Comparison of ENCODE assay signal across 19 mouse cellular contexts in the genomic region with DNA sequence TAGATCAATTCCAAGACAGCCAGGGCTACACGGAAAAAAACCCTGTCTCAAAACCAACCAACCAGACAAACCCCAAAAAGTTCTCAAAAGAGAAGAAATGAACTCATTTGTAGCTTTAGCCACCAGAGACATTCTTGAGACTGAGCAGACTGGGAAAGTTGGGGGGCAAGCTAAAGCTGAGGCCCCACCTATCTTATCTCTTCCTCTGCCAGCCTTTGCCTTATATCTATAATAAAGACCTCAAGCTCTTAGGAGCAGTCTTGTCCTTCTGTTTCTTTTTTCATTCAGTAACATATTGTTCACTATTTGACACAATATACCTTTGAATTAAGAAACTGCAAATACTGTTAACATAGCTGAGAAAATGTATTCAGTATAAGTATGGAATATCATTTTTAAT. TPM values are rescaled to one million over a fixed set of nuclear protein-coding genes. Genes with fewer than 3 reads are reported as not detected.
DNase-seq lines count a peak whose midpoint lies in the region; ATAC-seq lines count a peak whose summit lies in the region.
"Had no signal": no experiment of that assay in that cellular context is flagged by ENCODE, and none has a peak within 500 bp of the region (broad histone marks: within the 10 kb centered on the region; RNA-seq: fewer than 3 reads in every experiment).

No protein-coding gene starts in this region.

- H3K9me3 ChIP-seq in liver, embryonic 12.5 days (replicated peaks), result no peaks in the 10 kb centered on the region
- H3K9me3 ChIP-seq in liver, embryonic 16.5 days (replicated peaks; ENCODE audit: control insufficient read depth, low read length), result no peaks in the 10 kb centered on the region
- H3K9me3 ChIP-seq in forebrain, embryonic 11.5 days (ENCODE audit: control insufficient read depth, low read length), result no peaks in the 10 kb centered on the region
- H3K9me3 ChIP-seq in kidney, embryonic 16.5 days (ENCODE audit: low read length), result no peaks in the 10 kb centered on the region
- H3K9me3 ChIP-seq: embryonic facial prominence, embryonic 10.5 days; forebrain, embryonic 10.5 days; forebrain, embryonic 15.5 days; heart, embryonic 12.5 days; hindbrain, embryonic 10.5 days had no signal

- WGBS in liver, embryonic 12.5 days (ENCODE audit: insufficient replicate concordance), result 57% methylated on average over 1 of the region's 1 CpGs
- 24% methylated on average over 1 of the region's 1 CpGs for WGBS in liver, embryonic 16.5 days (ENCODE audit: insufficient replicate concordance)
- WGBS in forebrain, embryonic 11.5 days, result 96% methylated on average over 1 of the region's 1 CpGs
- WGBS in kidney, embryonic 16.5 days, result 90% methylated on average over 1 of the region's 1 CpGs

- ATAC-seq in liver, embryonic 12.5 days, result peak; percentile 70; the same call in 1 of the 2 replicates
- ATAC-seq in liver, embryonic 16.5 days (ENCODE audit: low read depth), result peak; percentile 74
- ATAC-seq in forebrain, embryonic 11.5 days (replicated peaks; ENCODE audit: low FRiP score), result no peak
- ATAC-seq in kidney, embryonic 16.5 days (ENCODE audit: low FRiP score, low TSS enrichment), result no peak
- ATAC-seq: forebrain, embryonic 15.5 days had no signal

- no peaks in the 10 kb centered on the region for H3K36me3 ChIP-seq in liver, embryonic 12.5 days
- H3K36me3 ChIP-seq in liver, embryonic 16.5 days (ENCODE audit: control insufficient read depth, insufficient read depth), result no peaks in the 10 kb centered on the region
- H3K36me3 ChIP-seq in forebrain, embryonic 11.5 days (ENCODE audit: control insufficient read depth, insufficient read depth, low read length), result no peaks in the 10 kb centered on the region
- no peaks in the 10 kb centered on the region for H3K36me3 ChIP-seq in kidney, embryonic 16.5 days (ENCODE audit: insufficient read depth, low read length)
- H3K36me3 ChIP-seq: embryonic facial prominence, embryonic 10.5 days; forebrain, embryonic 10.5 days; forebrain, embryonic 15.5 days; heart, embryonic 12.5 days; hindbrain, embryonic 10.5 days had no signal

- no peaks in the 10 kb centered on the region for H3K27me3 ChIP-seq in liver, embryonic 12.5 days (replicated peaks)
- no peaks in the 10 kb centered on the region for H3K27me3 ChIP-seq in liver, embryonic 16.5 days (ENCODE audit: control insufficient read depth, insufficient read depth, low read depth, low read length)
- no peaks in the 10 kb centered on the region for H3K27me3 ChIP-seq in forebrain, embryonic 11.5 days (ENCODE audit: control insufficient read depth, insufficient read depth, low read length)
- no peaks in the 10 kb centered on the region for H3K27me3 ChIP-seq in kidney, embryonic 16.5 days (ENCODE audit: insufficient read depth, low read length)
- H3K27me3 ChIP-seq: forebrain, embryonic 15.5 days; heart, embryonic 12.5 days had no signal

- DNase-seq in induced T-regulatory cell, adult 2 months (ENCODE audit: low read depth), result peak; percentile 9
- no peak for DNase-seq in forebrain, embryonic 11.5 days (ENCODE audit: low spot score)
- DNase-seq in spleen, adult 12 weeks (ENCODE audit: low spot score), result no peak
- DNase-seq in lung, postnatal 25 days (ENCODE audit: low spot score), result no peak
- DNase-seq: adrenal gland, postnatal 10 days; cerebellum, adult 11-12 months; cerebellum, adult 9-10 months; cerebellum, postnatal 36 days; gastrocnemius, postnatal 14 days had no signal

- no peak overlapping the region; the same call in 1 of the 2 replicates for H3K9ac ChIP-seq in liver, embryonic 12.5 days
- H3K9ac ChIP-seq in liver, embryonic 16.5 days (ENCODE audit: low read depth, low read length), result no peak overlapping the region
- no peak overlapping the region for H3K9ac ChIP-seq in forebrain, embryonic 11.5 days (ENCODE audit: low read length)
- H3K9ac ChIP-seq in kidney, embryonic 16.5 days (replicated peaks; ENCODE audit: low read length), result no peak overlapping the region
- H3K9ac ChIP-seq: forebrain, embryonic 15.5 days; heart, embryonic 12.5 days; hindbrain, embryonic 14.5 days had no signal

- H3K4me3 ChIP-seq in liver, embryonic 12.5 days, result no peak overlapping the region
- H3K4me3 ChIP-seq in liver, embryonic 16.5 days (ENCODE audit: low read depth, low read length), result no peak overlapping the region
- no peak overlapping the region for H3K4me3 ChIP-seq in forebrain, embryonic 11.5 days (ENCODE audit: low read depth, low read length)
- no peak overlapping the region for H3K4me3 ChIP-seq in kidney, embryonic 16.5 days (ENCODE audit: low read length)
- H3K4me3 ChIP-seq: embryonic facial prominence, embryonic 10.5 days; erythroblast, embryonic 14.5 days; forebrain, embryonic 10.5 days; forebrain, embryonic 15.5 days; heart, embryonic 12.5 days; hindbrain, embryonic 10.5 days had no signal

- peak overlapping the region; percentile 50 for H3K4me2 ChIP-seq in liver, embryonic 12.5 days
- no peak overlapping the region for H3K4me2 ChIP-seq in liver, embryonic 16.5 days (ENCODE audit: low read depth, low read length)
- no peak overlapping the region for H3K4me2 ChIP-seq in forebrain, embryonic 11.5 days (ENCODE audit: low read depth, low read length, severe bottlenecking)
- no peak overlapping the region for H3K4me2 ChIP-seq in kidney, embryonic 16.5 days (replicated peaks; ENCODE audit: low read depth, low read length)
- H3K4me2 ChIP-seq: forebrain, embryonic 15.5 days; heart, embryonic 12.5 days; hindbrain, embryonic 14.5 days had no signal

- peak overlapping the region; percentile 70 for H3K27ac ChIP-seq in liver, embryonic 12.5 days
- no peak overlapping the region for H3K27ac ChIP-seq in liver, embryonic 16.5 days (ENCODE audit: low read length)
- H3K27ac ChIP-seq in forebrain, embryonic 11.5 days (ENCODE audit: low read depth, low read length), result no peak overlapping the region
- H3K27ac ChIP-seq in kidney, embryonic 16.5 days (ENCODE audit: low read length), result no peak overlapping the region
- H3K27ac ChIP-seq: embryonic facial prominence, embryonic 10.5 days; forebrain, embryonic 10.5 days; forebrain, embryonic 15.5 days; hindbrain, embryonic 10.5 days; hindbrain, embryonic 14.5 days had no signal

- peaks cover 68% of the 10 kb centered on the region for H3K4me1 ChIP-seq in liver, embryonic 12.5 days
- peaks cover 32% of the 10 kb centered on the region for H3K4me1 ChIP-seq in liver, embryonic 16.5 days (ENCODE audit: control insufficient read depth, low read depth, low read length)
- 0 out of 2 replicates have a peak, but pooled peaks cover 4% of the 10 kb centered on the region for H3K4me1 ChIP-seq in forebrain, embryonic 11.5 days (replicated peaks; ENCODE audit: control insufficient read depth, insufficient read depth, low read length)
- H3K4me1 ChIP-seq in kidney, embryonic 16.5 days (ENCODE audit: insufficient read depth, low read length), result peaks cover 25% of the 10 kb centered on the region
- H3K4me1 ChIP-seq: forebrain, embryonic 15.5 days had no signal

RNA-seq across cellular contexts. Expression of a gene that starts 55.4 kb away (rescaled TPM):
- 12.8 and 14.8 TPM in 2 replicates for polyA plus RNA-seq in liver, embryonic 12.5 days (2016; fragmentation: Nextera tagmentation; extraction: Ambion mirVana)
- polyA plus RNA-seq in liver, embryonic 16.5 days (2015; fragmentation: Nextera tagmentation; extraction: Ambion mirVana), result 8.1 and 8.3 TPM in 2 replicates
- polyA plus RNA-seq in forebrain, embryonic 11.5 days (2014; fragmentation: Nextera tagmentation; extraction: Ambion mirVana), result 53.7 and 58.6 TPM in 2 replicates
- polyA plus RNA-seq in kidney, embryonic 16.5 days (2015; fragmentation: Nextera tagmentation; extraction: Ambion mirVana), result 35.8 and 38.6 TPM in 2 replicates

Comparison
In these comparisons a context has a peak if more than half of its experiments do, and no peak if none do; other contexts are left out.
1. ATAC-seq: peak in liver, embryonic 12.5 days (single experiment) and liver, embryonic 16.5 days (single experiment); none in forebrain, embryonic 11.5 days (single experiment) and kidney, embryonic 16.5 days (single experiment).